Mouse (Mus musculus): Measurements from ENCODE around the gene Ifitm10.

DNA sequence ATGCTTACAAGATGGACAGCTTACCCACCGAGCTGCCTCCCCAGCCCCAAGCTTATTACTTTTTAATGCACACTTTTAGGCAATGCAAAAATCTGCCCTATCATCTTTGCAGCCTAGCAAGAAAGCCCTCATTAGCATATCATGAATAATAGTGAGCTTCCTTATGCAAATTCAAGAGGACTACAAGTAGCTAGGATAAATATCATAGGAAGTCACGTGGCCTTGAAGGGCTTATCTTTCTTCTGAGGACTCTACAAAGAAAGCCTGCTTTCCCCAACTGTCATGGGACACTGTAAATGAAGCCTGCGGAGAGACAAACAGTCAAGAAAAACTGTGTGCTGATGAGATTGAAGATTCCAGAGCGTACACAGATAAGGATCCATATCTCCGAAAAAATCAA is 22.0 kb downstream of the Ifitm10 start:
- no peak for TF ChIP-seq CTCF (IDR thresholded peaks at IDR 0.05; ENCODE audit: low read depth, low read length)
- no peak for TF ChIP-seq POLR2A (IDR thresholded peaks at IDR 0.05; ENCODE audit: borderline replicate concordance, low read depth, low read length)
